Mouse (Mus musculus) macrophage (primary cell): ENCODE measurements around the gene Birc5. TPM values are rescaled to one million over a fixed set of nuclear protein-coding genes. Genes with fewer than 3 reads are reported as not detected.
"Not testable (repeated sequence)": the region's sequence is repeated elsewhere in the genome, so short reads cannot be mapped to it uniquely, and the experiment has no call there.

Source experiments
- H3K27ac ChIP-seq: fragments of 350-480 bp; formaldehyde crosslinking; 2 replicates; pipeline ENCODE4 v1.9.0; 2021
- H3K36me3 ChIP-seq: fragments of 350-480 bp; formaldehyde crosslinking; 2 replicates; pipeline ENCODE4 v1.9.0; 2021; ENCODE audit errors: inconsistent target
- H3K4me3 ChIP-seq: fragments of 350-480 bp; formaldehyde crosslinking; 2 replicates; pipeline ENCODE4 v1.9.0; 2021; ENCODE audit errors: inconsistent target
- H3K79me2 ChIP-seq: fragments of 350-480 bp; formaldehyde crosslinking; 2 replicates; pipeline ENCODE4 v1.9.0; 2021; ENCODE audit errors: inconsistent target
- WGBS: methylation state at CpG from one replicate; pipeline ENCODE4 v1.1.7; 2026; ENCODE audit warnings: inconsistent platforms; ENCODE audit not compliant: missing documents; 5-methylcytosine and 5-hydroxymethylcytosine counted together
- polyA plus RNA-seq: library from polyadenylated mRNA; stranded (reverse); fragments of 250-400 nt; gene quantifications from 3 replicates; pipeline ENCODE4 v1.2.4, GENCODE M21; 2018; ENCODE audit warnings: inconsistent platforms

Birc5 gene
- polyA plus RNA-seq, 1 experiment from 2014 or later, result 21.0 TPM

- peak overlapping the region; percentile 41 for H3K4me3 ChIP-seq
- H3K79me2 ChIP-seq, result no peaks in the 10 kb centered on the region
- no peaks in the 10 kb centered on the region for H3K36me3 ChIP-seq
- peak overlapping the region; percentile 56 for H3K27ac ChIP-seq
- 6% methylated on average over 28 of the region's 28 CpGs for WGBS
Measured at GRCm38 (mm10) chr11:117832086-117832969, 16.7 kb upstream of the Birc5 start.

GRCm38 (mm10) chr11:117833509-117833908 lies 15.5 kb upstream of the Birc5 start:
- not testable (repeated sequence) for H3K79me2 ChIP-seq, H3K36me3 ChIP-seq, H3K4me3 ChIP-seq, H3K27ac ChIP-seq
- WGBS, result 91% methylated on average over 4 of the region's 6 CpGs

- H3K36me3 ChIP-seq, result no peaks in the 10 kb centered on the region
- H3K4me3 ChIP-seq, result no peak overlapping the region
- H3K27ac ChIP-seq, result no peak overlapping the region
- WGBS, result 95% methylated on average over 8 of the region's 8 CpGs
- H3K79me2 ChIP-seq, result no peaks in the 10 kb centered on the region
Measured at GRCm38 (mm10) chr11:117834086-117834485, 15.0 kb upstream of the Birc5 start.

GRCm38 (mm10) chr11:117836306-117836705 lies 12.7 kb upstream of the Birc5 start:
- H3K79me2 ChIP-seq, result no peaks in the 10 kb centered on the region
- H3K4me3 ChIP-seq, result no peak overlapping the region
- WGBS, result 43% methylated on average over 11 of the region's 13 CpGs
- no peak overlapping the region for H3K27ac ChIP-seq
- no peaks in the 10 kb centered on the region for H3K36me3 ChIP-seq

GRCm38 (mm10) chr11:117838572-117838971 lies 10.5 kb upstream of the Birc5 start:
- Histone ChIP-seq H3K27ac (no peak overlapping the region), H3K36me3 (no peaks in the 10 kb centered on the region), H3K4me3 (no peak overlapping the region), H3K79me2 (no peaks in the 10 kb centered on the region)
- 100% methylated on average over 2 of the region's 2 CpGs for WGBS

GRCm38 (mm10) chr11:117839021-117839420 lies 10.0 kb upstream of the Birc5 start:
- Histone ChIP-seq H3K79me2 (no peaks in the 10 kb centered on the region), H3K4me3 (no peak overlapping the region), H3K27ac (no peak overlapping the region), H3K36me3 (no peaks in the 10 kb centered on the region)
- WGBS, result 100% methylated on average over 1 of the region's 1 CpGs

GRCm38 (mm10) chr11:117840910-117841309 lies 8.1 kb upstream of the Birc5 start:
- H3K4me3 ChIP-seq, result no peak overlapping the region
- H3K27ac ChIP-seq, result no peak overlapping the region
- no peaks in the 10 kb centered on the region for H3K36me3 ChIP-seq
- WGBS, result 67% methylated on average over 1 of the region's 1 CpGs
- H3K79me2 ChIP-seq, result no peaks in the 10 kb centered on the region

GRCm38 (mm10) chr11:117843434-117843833 lies 5.6 kb upstream of the Birc5 start:
- no peak overlapping the region for H3K27ac ChIP-seq
- no peaks in the 10 kb centered on the region for H3K79me2 ChIP-seq
- H3K36me3 ChIP-seq, result no peaks in the 10 kb centered on the region
- H3K4me3 ChIP-seq, result no peak overlapping the region
- WGBS, result 94% methylated on average over 2 of the region's 2 CpGs

- no peak overlapping the region for H3K4me3 ChIP-seq
- no peaks in the 10 kb centered on the region for H3K36me3 ChIP-seq
- WGBS, result 93% methylated on average over 2 of the region's 2 CpGs
- peaks cover 9% of the 10 kb centered on the region for H3K79me2 ChIP-seq
- H3K27ac ChIP-seq, result no peak overlapping the region
Measured at GRCm38 (mm10) chr11:117844997-117845396, 4.1 kb upstream of the Birc5 start.

GRCm38 (mm10) chr11:117845651-117846050 lies 3.4 kb upstream of the Birc5 start:
- 89% methylated on average over 2 of the region's 2 CpGs for WGBS

GRCm38 (mm10) chr11:117846640-117847039 lies 2.4 kb upstream of the Birc5 start:
- Histone ChIP-seq H3K79me2 (peaks cover 25% of the 10 kb centered on the region), H3K4me3 (no peak overlapping the region), H3K27ac (peak overlapping the region; percentile 94), H3K36me3 (no peaks in the 10 kb centered on the region)
- WGBS, result 58% methylated on average over 5 of the region's 5 CpGs

More at GRCm38 (mm10) chr11:117845651-117846050, 3.4 kb upstream of the Birc5 start:
- H3K79me2 ChIP-seq, result peaks cover 15% of the 10 kb centered on the region
- H3K36me3 ChIP-seq, result no peaks in the 10 kb centered on the region
- H3K4me3 ChIP-seq, result no peak overlapping the region
- H3K27ac ChIP-seq, result no peak overlapping the region

GRCm38 (mm10) chr11:117847593-117848215 lies 1.3 kb upstream of the Birc5 start:
- WGBS, result 55% methylated on average over 6 of the region's 7 CpGs
- H3K27ac ChIP-seq, result peak overlapping the region; percentile 94
- H3K4me3 ChIP-seq, result peak overlapping the region; percentile 88
- no peaks in the 10 kb centered on the region for H3K36me3 ChIP-seq
- peaks cover 36% of the 10 kb centered on the region for H3K79me2 ChIP-seq

- Histone ChIP-seq H3K4me3 (peak overlapping the region; percentile 88), H3K79me2 (peaks cover 43% of the 10 kb centered on the region)
Measured at GRCm38 (mm10) chr11:117848271-117848984, 623 bp upstream of the Birc5 start.

GRCm38 (mm10) chr11:117852875-117853274 lies 3.8 kb downstream of the Birc5 start:
- Histone ChIP-seq H3K27ac (no peak overlapping the region), H3K4me3 (no peak overlapping the region), H3K79me2 (peaks cover 55% of the 10 kb centered on the region), H3K36me3 (no peaks in the 10 kb centered on the region)
- WGBS, result 94% methylated on average over 3 of the region's 3 CpGs

More at GRCm38 (mm10) chr11:117848271-117848984, 623 bp upstream of the Birc5 start:
- Histone ChIP-seq H3K36me3 (no peaks in the 10 kb centered on the region), H3K27ac (peak overlapping the region; percentile 94)
- 3% methylated on average over 19 of the region's 19 CpGs for WGBS
